Mouse (Mus musculus): ENCODE data around the gene Tgif2. TPM values are rescaled to one million over a fixed set of nuclear protein-coding genes. Genes with fewer than 3 reads are reported as not detected.
"Not testable (repeated sequence)": the region's sequence is repeated elsewhere in the genome, so short reads cannot be mapped to it uniquely, and the experiment has no call there.

The Tgif2 gene
- polyA plus RNA-seq, 2 experiments from 2014 or later = 5.2 to 8.5 TPM

DNA sequence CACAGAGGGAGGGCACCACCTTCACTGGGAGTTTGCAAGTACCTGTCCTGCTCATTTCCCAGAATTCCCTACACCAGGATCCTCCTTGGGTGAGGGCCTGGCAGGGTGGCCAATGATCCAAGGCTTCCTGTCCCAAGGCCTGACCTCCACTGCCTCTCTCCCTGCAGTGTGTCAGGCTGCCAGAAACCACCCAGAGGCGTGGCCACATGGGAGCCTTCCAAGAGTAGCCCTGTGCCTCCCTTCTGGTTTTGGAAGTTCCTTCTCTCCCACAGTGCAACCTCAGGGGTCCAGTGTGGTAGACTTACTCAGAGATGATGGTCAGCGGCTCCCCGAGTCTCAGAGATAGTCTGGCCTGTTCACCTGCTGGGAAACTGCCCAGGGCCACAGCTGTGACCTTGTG is 39.7 kb downstream of the Tgif2 start:
- no peak for ATAC-seq

GRCm38 (mm10) chr2:156882431-156883001 is 42.7 kb downstream of the Tgif2 start:
- peak; percentile 34 for ATAC-seq

GRCm38 (mm10) chr2:156884396-156885211 is 44.8 kb downstream of the Tgif2 start:
- ATAC-seq = no peak

GRCm38 (mm10) chr2:156885666-156886065 is 45.9 kb downstream of the Tgif2 start:
- ATAC-seq = not testable (repeated sequence)

- ATAC-seq = peak; percentile 17
Observed at GRCm38 (mm10) chr2:156886084-156886631, 46.4 kb downstream of the Tgif2 start.

DNA sequence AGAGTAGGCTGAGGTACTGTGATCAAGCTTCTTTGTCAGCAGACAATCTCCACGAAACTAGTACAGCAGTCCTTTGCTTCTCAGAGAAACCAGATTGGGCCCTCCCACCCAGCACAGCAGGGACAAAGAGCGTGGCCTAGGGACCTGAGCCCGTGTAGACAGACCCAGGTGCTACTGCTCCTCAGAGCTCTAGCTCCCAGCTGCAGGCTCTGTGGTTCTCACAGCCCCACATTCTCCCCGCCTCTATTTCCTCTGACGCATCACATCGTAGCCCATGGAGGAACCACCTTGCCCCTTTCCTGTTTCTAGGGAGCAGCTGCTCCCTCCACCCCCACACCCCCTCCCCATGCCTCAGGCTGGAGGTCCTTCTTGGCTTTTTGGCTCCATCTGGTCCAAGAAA is 47.2 kb downstream of the Tgif2 start, which contains the start of gene Sla2:
Gene Sla2 (minus strand): TSS at position 176 of the 400 bp plus-strand sequence.
- ATAC-seq = peak; percentile 82

DNA sequence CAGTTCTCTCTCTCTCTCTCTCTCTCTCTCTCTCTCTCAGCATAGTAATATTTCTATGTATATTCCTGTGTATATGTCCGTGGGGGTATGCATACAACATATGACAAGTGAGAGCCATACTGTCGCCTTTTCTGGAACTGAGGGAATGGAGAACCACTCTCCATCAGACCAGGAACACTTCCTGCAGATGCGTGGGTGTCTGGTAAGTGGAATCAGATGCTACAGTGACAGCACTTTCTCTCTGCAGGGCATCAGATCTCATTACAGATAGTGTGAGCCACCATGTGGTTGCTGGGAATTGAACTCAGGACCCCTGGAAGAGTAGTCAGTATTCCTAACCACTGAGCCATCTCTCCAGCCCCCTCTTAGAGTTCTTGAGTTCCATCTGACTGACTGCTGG is 48.7 kb downstream of the Tgif2 start:
- ATAC-seq = no peak

DNA sequence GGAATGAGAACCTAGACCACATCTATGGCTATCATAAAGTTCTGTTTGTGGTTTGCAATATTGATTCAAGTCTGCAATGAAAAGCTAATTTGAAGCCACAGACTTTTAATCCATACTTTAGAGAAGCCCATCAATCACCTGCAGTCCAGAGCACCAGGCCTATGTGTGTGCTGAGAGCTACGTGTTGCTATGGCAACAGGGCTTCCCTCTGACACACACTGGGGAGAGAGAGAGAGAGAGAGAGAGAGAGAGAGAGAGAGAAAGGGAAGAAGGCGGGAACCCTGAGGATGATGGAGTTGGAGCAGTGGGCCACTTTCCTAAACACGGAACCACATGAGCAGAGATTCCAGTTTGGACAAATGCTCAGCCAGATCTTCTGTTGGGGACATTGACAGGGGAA is 52.4 kb downstream of the Tgif2 start:
- no peak for ATAC-seq

- no peak for ATAC-seq
Observed at GRCm38 (mm10) chr2:156892821-156893220, 53.0 kb downstream of the Tgif2 start.

GRCm38 (mm10) chr2:156894496-156895265 is 54.9 kb downstream of the Tgif2 start:
- no peak for ATAC-seq

- ATAC-seq = no peak
Observed at GRCm38 (mm10) chr2:156896384-156896914, 56.6 kb downstream of the Tgif2 start.

DNA sequence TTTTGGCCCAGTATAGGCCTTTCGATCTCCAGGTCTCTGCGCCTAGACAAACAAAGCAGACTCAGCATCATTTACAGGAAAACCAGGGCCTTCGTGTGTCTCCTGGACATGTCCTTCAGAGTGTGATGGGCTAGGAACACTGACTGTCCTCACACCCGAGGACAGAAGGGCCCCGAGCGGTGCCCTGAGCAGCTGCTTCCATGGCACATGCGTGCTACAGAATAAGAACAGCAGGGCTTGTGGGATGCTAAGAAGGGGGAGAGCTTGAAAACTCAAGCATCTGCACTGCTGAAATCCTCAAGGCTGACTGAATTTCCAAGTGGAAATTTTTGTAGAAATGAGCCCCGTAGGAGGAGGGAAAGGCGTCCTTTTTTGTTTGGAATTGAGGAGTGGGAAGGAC is 57.2 kb downstream of the Tgif2 start:
- ATAC-seq = no peak

- no peak for ATAC-seq
Observed at GRCm38 (mm10) chr2:156898374-156898773, 58.6 kb downstream of the Tgif2 start.

DNA sequence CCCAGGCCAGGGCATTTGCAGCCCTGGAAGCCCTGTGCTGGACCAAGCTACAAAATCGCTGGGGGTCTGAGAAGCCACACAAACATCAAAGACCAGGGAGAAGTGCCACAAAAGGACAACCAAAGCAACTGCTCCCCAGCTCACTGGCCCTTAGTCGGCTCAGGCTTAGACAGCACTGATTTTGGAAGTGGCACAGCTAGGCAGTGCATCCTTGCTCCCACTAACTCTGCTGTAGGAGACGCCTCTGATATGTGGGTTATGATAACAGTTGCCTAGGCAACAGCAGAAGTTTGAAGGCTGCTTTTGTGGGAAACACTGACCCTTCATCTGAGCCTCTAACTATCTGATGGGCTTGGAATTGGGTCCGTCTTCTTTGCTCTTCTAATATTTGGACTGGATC is 59.4 kb downstream of the Tgif2 start:
- no peak for ATAC-seq

DNA sequence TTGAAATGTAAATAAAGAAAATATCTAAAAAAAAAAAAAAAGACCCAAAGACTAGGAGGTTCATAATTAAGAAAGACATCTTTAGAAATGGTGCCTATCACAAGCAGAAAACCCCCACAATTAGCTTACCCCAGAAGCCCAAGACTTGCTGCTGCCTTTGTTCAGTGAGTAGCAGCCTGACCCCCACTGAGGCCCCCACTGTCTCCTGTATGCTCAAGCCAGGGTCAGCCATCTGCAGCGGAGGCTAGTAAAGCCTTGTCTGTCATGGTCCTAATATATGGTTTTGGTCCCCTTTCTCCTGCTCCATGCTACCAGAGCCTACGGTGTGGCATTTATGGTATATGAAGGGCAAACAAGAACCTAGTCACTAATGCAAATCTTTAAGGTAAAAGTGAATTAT is 61.5 kb downstream of the Tgif2 start:
- ATAC-seq = no peak

GRCm38 (mm10) chr2:156901883-156902282 is 62.1 kb downstream of the Tgif2 start:
- no peak for ATAC-seq

- not testable (repeated sequence) for ATAC-seq
Observed at GRCm38 (mm10) chr2:156902411-156902810, 62.6 kb downstream of the Tgif2 start.

- no peak for ATAC-seq
Observed at GRCm38 (mm10) chr2:156903367-156903766, 63.6 kb downstream of the Tgif2 start.

All from activated CD4-positive, CD25-positive, alpha-beta regulatory T cell, adult 4 months (primary cell).